Mouse (Mus musculus): Measurements from ENCODE around the gene 0610012G03Rik.

DNA sequence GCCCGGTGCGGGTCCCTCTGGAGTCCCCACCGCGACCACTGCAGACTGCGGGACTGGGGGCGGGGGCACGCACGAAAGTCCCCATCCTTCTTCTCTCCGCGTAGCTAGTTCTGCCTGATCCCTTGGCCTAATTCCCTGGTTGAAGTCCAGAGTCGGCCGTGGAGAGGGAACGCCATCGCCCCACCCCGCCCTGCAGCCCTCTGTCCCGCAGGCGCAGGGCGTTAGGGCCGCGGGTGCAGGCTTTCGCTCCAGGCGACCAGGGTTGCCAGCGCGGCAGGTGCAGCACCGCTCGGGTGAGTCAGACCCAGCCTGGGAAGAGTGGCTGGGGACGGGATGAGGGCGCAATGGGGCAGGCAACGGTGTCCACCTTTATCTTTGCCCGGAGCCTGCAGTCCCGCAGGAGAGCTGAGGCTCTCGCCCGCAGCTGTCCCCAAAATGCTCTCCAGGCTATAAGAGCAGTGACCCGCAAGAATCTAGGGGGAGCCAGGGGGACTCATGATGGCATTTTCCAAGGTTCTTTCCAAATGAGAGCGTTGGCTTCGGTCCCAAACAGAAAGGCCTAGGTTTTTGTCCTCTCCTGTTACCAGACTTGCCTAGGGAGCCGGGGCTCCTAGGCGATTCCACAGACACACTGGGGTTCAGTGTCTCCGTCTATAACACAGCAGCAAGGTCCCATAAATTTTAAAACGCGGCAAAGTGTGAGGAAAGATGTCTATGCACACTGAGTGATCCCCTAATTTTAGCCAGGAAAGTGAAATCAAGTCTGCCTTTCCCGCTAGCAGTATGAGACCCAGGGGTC, 14.3 kb downstream of the 0610012G03Rik start, which contains the start of gene Pigz:
- TF ChIP-seq HCFC1 (IDR thresholded peaks at IDR 0.05; ENCODE audit: borderline replicate concordance, insufficient read depth, low read length) = no peak
- no peak for TF ChIP-seq MAFK (IDR thresholded peaks at IDR 0.05; ENCODE audit: insufficient read depth, low read depth, low read length)
- TF ChIP-seq ZC3H11A (IDR thresholded peaks at IDR 0.05; ENCODE audit: borderline replicate concordance, low read depth, low read length) = no peak
- no peak for TF ChIP-seq CHD2 (IDR thresholded peaks at IDR 0.05; ENCODE audit: low read depth, low read length)

Data from ES-E14 (cell line).